In genomic region chr12:8947163-8947562, GRCm38 (mm10) we compare ENCODE assay signal across 8 mouse cellular contexts. TPM values are rescaled to one million over a fixed set of nuclear protein-coding genes. Genes with fewer than 3 reads are reported as not detected.
A peak's percentile ranks its signal among the peaks of the same experiment; 100 is the strongest.
DNase-seq lines count a peak whose midpoint lies in the region; ATAC-seq and TF ChIP-seq lines count a peak whose summit lies in the region.

No protein-coding gene starts in this region.

- no peak overlapping the region for H3K4me2 ChIP-seq in forebrain, embryonic 11.5 days (ENCODE audit: low read depth, low read length, severe bottlenecking)
- H3K4me2 ChIP-seq in forebrain, embryonic 12.5 days, result no peak overlapping the region; the same call in 1 of the 2 replicates
- H3K4me2 ChIP-seq in lung, embryonic 15.5 days, result peak overlapping the region; percentile 97
- peak overlapping the region; percentile 96 for H3K4me2 ChIP-seq in limb, embryonic 14.5 days (replicated peaks; ENCODE audit: low read depth, low read length, severe bottlenecking)
- H3K4me2 ChIP-seq in stomach, embryonic 15.5 days, result peak overlapping the region; percentile 90

- no peak overlapping the region for H3K4me3 ChIP-seq in forebrain, embryonic 11.5 days (ENCODE audit: low read depth, low read length)
- no peak overlapping the region for H3K4me3 ChIP-seq in forebrain, embryonic 12.5 days (replicated peaks)
- peak overlapping the region; percentile 48 for H3K4me3 ChIP-seq in lung, embryonic 15.5 days
- peak overlapping the region; percentile 46 for H3K4me3 ChIP-seq in limb, embryonic 14.5 days (replicated peaks; ENCODE audit: low read length)
- peak overlapping the region; percentile 38 for H3K4me3 ChIP-seq in stomach, embryonic 15.5 days (replicated peaks)

- H3K9me3 ChIP-seq in forebrain, embryonic 11.5 days (ENCODE audit: control insufficient read depth, low read length), result no peaks in the 10 kb centered on the region
- no peaks in the 10 kb centered on the region for H3K9me3 ChIP-seq in forebrain, embryonic 12.5 days
- H3K9me3 ChIP-seq in lung, embryonic 15.5 days, result no peaks in the 10 kb centered on the region
- no peaks in the 10 kb centered on the region for H3K9me3 ChIP-seq in limb, embryonic 14.5 days (ENCODE audit: control insufficient read depth, low read length)
- no peaks in the 10 kb centered on the region for H3K9me3 ChIP-seq in stomach, embryonic 15.5 days

- 0 out of 2 replicates have a peak, but pooled peaks cover 3% of the 10 kb centered on the region for H3K4me1 ChIP-seq in forebrain, embryonic 11.5 days (replicated peaks; ENCODE audit: control insufficient read depth, insufficient read depth, low read length)
- H3K4me1 ChIP-seq in forebrain, embryonic 12.5 days, result peaks cover 10% of the 10 kb centered on the region
- H3K4me1 ChIP-seq in lung, embryonic 15.5 days, result peaks cover 15% of the 10 kb centered on the region
- H3K4me1 ChIP-seq in limb, embryonic 14.5 days (ENCODE audit: control insufficient read depth, insufficient read depth, low read length), result peaks cover 11% of the 10 kb centered on the region
- H3K4me1 ChIP-seq in stomach, embryonic 15.5 days, result peaks cover 8% of the 10 kb centered on the region

- no peak for ATAC-seq in forebrain, embryonic 11.5 days (replicated peaks; ENCODE audit: low FRiP score)
- ATAC-seq in forebrain, embryonic 12.5 days (ENCODE audit: low FRiP score), result no peak
- ATAC-seq in lung, embryonic 15.5 days (ENCODE audit: borderline replicate concordance, extremely low read depth, low FRiP score, low TSS enrichment), result no peak
- ATAC-seq in limb, embryonic 14.5 days (ENCODE audit: low FRiP score, low read depth), result no peak
- ATAC-seq in stomach, embryonic 15.5 days (ENCODE audit: insufficient read depth, low FRiP score, low read depth), result no peak

- WGBS in forebrain, embryonic 11.5 days, result 71% methylated on average over 9 of the region's 9 CpGs
- WGBS in forebrain, embryonic 12.5 days, result 65% methylated on average over 9 of the region's 9 CpGs
- WGBS in lung, embryonic 15.5 days, result 38% methylated on average over 9 of the region's 9 CpGs
- 50% methylated on average over 9 of the region's 9 CpGs for WGBS in limb, embryonic 14.5 days
- WGBS in stomach, embryonic 15.5 days, result 51% methylated on average over 9 of the region's 9 CpGs

- no peak for DNase-seq in forebrain, embryonic 11.5 days (ENCODE audit: low spot score)
- no peak for DNase-seq in lung, postnatal 25 days (ENCODE audit: low spot score)
- DNase-seq in limb, embryonic 14.5 days (ENCODE audit: low spot score), result no peak
- no peak for DNase-seq in adrenal gland, postnatal 36 days
- DNase-seq in frontal cortex, adult 2 months (ENCODE audit: extremely low spot score in 1 of 2, low spot score in 1 of 2), result no peak

- no peak overlapping the region for H3K27ac ChIP-seq in forebrain, embryonic 11.5 days (ENCODE audit: low read depth, low read length)
- H3K27ac ChIP-seq in forebrain, embryonic 12.5 days, result no peak overlapping the region
- H3K27ac ChIP-seq in lung, embryonic 15.5 days, result no peak overlapping the region
- peak overlapping the region; percentile 53 for H3K27ac ChIP-seq in limb, embryonic 14.5 days (replicated peaks; ENCODE audit: low read depth, low read length)
- no peak overlapping the region for H3K27ac ChIP-seq in stomach, embryonic 15.5 days

- H3K9ac ChIP-seq in forebrain, embryonic 11.5 days (ENCODE audit: low read length), result peak overlapping the region; percentile 56
- H3K9ac ChIP-seq in forebrain, embryonic 12.5 days, result no peak overlapping the region
- H3K9ac ChIP-seq in lung, embryonic 15.5 days, result 0 out of 2 replicates have a peak overlapping the region, but pooled peaks have one; percentile 50
- H3K9ac ChIP-seq in limb, embryonic 14.5 days (ENCODE audit: low read depth, low read length, severe bottlenecking), result peak overlapping the region; percentile 52; the same call in 1 of the 2 replicates
- no peak overlapping the region for H3K9ac ChIP-seq in stomach, embryonic 15.5 days

- no peaks in the 10 kb centered on the region for H3K36me3 ChIP-seq in forebrain, embryonic 11.5 days (ENCODE audit: control insufficient read depth, insufficient read depth, low read length)
- H3K36me3 ChIP-seq in forebrain, embryonic 12.5 days (replicated peaks), result no peaks in the 10 kb centered on the region
- no peaks in the 10 kb centered on the region for H3K36me3 ChIP-seq in lung, embryonic 15.5 days
- H3K36me3 ChIP-seq in limb, embryonic 14.5 days (ENCODE audit: control insufficient read depth, insufficient read depth, low read length), result no peaks in the 10 kb centered on the region
- H3K36me3 ChIP-seq in stomach, embryonic 15.5 days, result no peaks in the 10 kb centered on the region

- H3K27me3 ChIP-seq in forebrain, embryonic 11.5 days (ENCODE audit: control insufficient read depth, insufficient read depth, low read length), result no peaks in the 10 kb centered on the region
- H3K27me3 ChIP-seq in forebrain, embryonic 12.5 days, result peaks cover 35% of the 10 kb centered on the region
- H3K27me3 ChIP-seq in lung, embryonic 15.5 days, result peaks cover 9% of the 10 kb centered on the region; the same call in 1 of the 2 replicates
- H3K27me3 ChIP-seq in limb, embryonic 14.5 days (ENCODE audit: control insufficient read depth, insufficient read depth, low read length), result no peaks in the 10 kb centered on the region
- H3K27me3 ChIP-seq in stomach, embryonic 15.5 days (replicated peaks), result 0 out of 2 replicates have a peak, but pooled peaks cover 3% of the 10 kb centered on the region

- no peak for TF ChIP-seq POLR2A in limb, embryonic 14.5 days (IDR thresholded peaks at IDR 0.05; ENCODE audit: borderline replicate concordance, extremely low read depth, insufficient read depth, insufficient read length)

RNA-seq across cellular contexts. Expression of gene Matn3, which starts 0.6 kb away (rescaled TPM):
- polyA plus RNA-seq in forebrain, embryonic 11.5 days (2014; fragmentation: Nextera tagmentation; extraction: Ambion mirVana), result 1.8 and 2.0 TPM in 2 replicates
- 0.54 and 0.58 TPM in 2 replicates for polyA plus RNA-seq in forebrain, embryonic 12.5 days (2016; fragmentation: Nextera tagmentation; extraction: Ambion mirVana)
- 2.8 TPM in 2 replicates for polyA plus RNA-seq in lung, embryonic 15.5 days (2015; fragmentation: Nextera tagmentation; extraction: Ambion mirVana)
- polyA plus RNA-seq in limb, embryonic 14.5 days (2012; rRNA removed), result 75.9 and 93.4 TPM in 2 replicates
- polyA plus RNA-seq in limb, embryonic 14.5 days (2014; fragmentation: Nextera tagmentation; extraction: Ambion mirVana), result 30.3 and 34.3 TPM in 2 replicates
- polyA plus RNA-seq in stomach, embryonic 15.5 days (2015; fragmentation: Nextera tagmentation; extraction: Ambion mirVana), result 0.17 and 0.22 TPM in 2 replicates
- total RNA-seq in adrenal gland, postnatal 36 days (2021), result not detected
- 0.08 TPM in 2 replicates for polyA plus RNA-seq in frontal cortex, adult 2 months (2012; rRNA removed)

RNA-seq across cellular contexts. Expression of gene Laptm4a, which starts 25.7 kb away (rescaled TPM):
- 196 and 197 TPM in 2 replicates for polyA plus RNA-seq in forebrain, embryonic 11.5 days (2014; fragmentation: Nextera tagmentation; extraction: Ambion mirVana)
- 212 and 215 TPM in 2 replicates for polyA plus RNA-seq in forebrain, embryonic 12.5 days (2016; fragmentation: Nextera tagmentation; extraction: Ambion mirVana)
- 335 and 336 TPM in 2 replicates for polyA plus RNA-seq in lung, embryonic 15.5 days (2015; fragmentation: Nextera tagmentation; extraction: Ambion mirVana)
- 619 and 677 TPM in 2 replicates for polyA plus RNA-seq in limb, embryonic 14.5 days (2012; rRNA removed)
- 358 and 364 TPM in 2 replicates for polyA plus RNA-seq in limb, embryonic 14.5 days (2014; fragmentation: Nextera tagmentation; extraction: Ambion mirVana)
- polyA plus RNA-seq in stomach, embryonic 15.5 days (2015; fragmentation: Nextera tagmentation; extraction: Ambion mirVana), result 346 and 353 TPM in 2 replicates
- 100 to 1,000 TPM; 580 to 600 TPM for total RNA-seq in adrenal gland, postnatal 36 days (2021)
- polyA plus RNA-seq in frontal cortex, adult 2 months (2012; rRNA removed), result 229 and 243 TPM in 2 replicates

RNA-seq across cellular contexts. Expression of gene Wdr35, which starts 26.5 kb away (rescaled TPM):
- 26.3 and 28.0 TPM in 2 replicates for polyA plus RNA-seq in forebrain, embryonic 11.5 days (2014; fragmentation: Nextera tagmentation; extraction: Ambion mirVana)
- 27.8 and 28.4 TPM in 2 replicates for polyA plus RNA-seq in forebrain, embryonic 12.5 days (2016; fragmentation: Nextera tagmentation; extraction: Ambion mirVana)
- polyA plus RNA-seq in lung, embryonic 15.5 days (2015; fragmentation: Nextera tagmentation; extraction: Ambion mirVana), result 20.7 and 22.8 TPM in 2 replicates
- polyA plus RNA-seq in limb, embryonic 14.5 days (2012; rRNA removed), result 16.7 and 18.8 TPM in 2 replicates
- 17.8 and 22.3 TPM in 2 replicates for polyA plus RNA-seq in limb, embryonic 14.5 days (2014; fragmentation: Nextera tagmentation; extraction: Ambion mirVana)
- 12.5 and 13.2 TPM in 2 replicates for polyA plus RNA-seq in stomach, embryonic 15.5 days (2015; fragmentation: Nextera tagmentation; extraction: Ambion mirVana)
- 10 to 100 TPM; 15.4 to 16.5 TPM for total RNA-seq in adrenal gland, postnatal 36 days (2021)
- polyA plus RNA-seq in frontal cortex, adult 2 months (2012; rRNA removed), result 19.1 and 23.5 TPM in 2 replicates

Comparison
In these comparisons a context has a peak if more than half of its experiments do, and no peak if none do; other contexts are left out.
1. H3K9ac ChIP-seq: peak in forebrain, embryonic 11.5 days (single experiment), lung, embryonic 15.5 days (single experiment) and limb, embryonic 14.5 days (single experiment); none in forebrain, embryonic 12.5 days (single experiment) and stomach, embryonic 15.5 days (single experiment).
2. H3K4me2 ChIP-seq: peak in lung, embryonic 15.5 days (single experiment), limb, embryonic 14.5 days (single experiment) and stomach, embryonic 15.5 days (single experiment); none in forebrain, embryonic 11.5 days (single experiment) and forebrain, embryonic 12.5 days (single experiment).
3. H3K4me3 ChIP-seq: peak in lung, embryonic 15.5 days (single experiment), limb, embryonic 14.5 days (single experiment) and stomach, embryonic 15.5 days (single experiment); none in forebrain, embryonic 11.5 days (single experiment) and forebrain, embryonic 12.5 days (single experiment).